Mouse (Mus musculus) left cerebral cortex, postnatal 14 days (tissue): ENCODE measurements at regions not wholly inside any gene's neighbourhood (a gene's known extent, or its start where the extent isn't known, plus 50 kb on each side); places are given as distances from the start of the nearest gene placed in this dataset.

Experiments used
- DNase-seq, 2 experiments: peaks; one replicate each; pipeline ENCODE4 v3.0.0; 2021 to 2022; ENCODE audit warnings: low spot score in 2 of 2, mixed read lengths in 1 of 2
- intact Hi-C: fragments of 180-260 bp; cut with DNase I; formaldehyde crosslinking; loops from one replicate; pipeline ENCODE4 v1.15.1; 2025
- microRNA-seq, 2 experiments: library from miRNA; unstranded; fragments of <30 nt; microRNA quantifications; one replicate each; pipeline ENCODE4 v1.2.0; 2022

GRCm38 (mm10) chr1:64189471-64189870 lies 67.4 kb upstream of the Klf7 start:
- DNase-seq, result peak in 1 of 2 experiments; percentile 35
- intact Hi-C loops, result no loop called here

GRCm38 (mm10) chr1:64187796-64188513 lies 65.9 kb upstream of the Klf7 start:
- peak in 1 of 2 experiments; percentile 28 for DNase-seq
- intact Hi-C loops, result no loop called here

- intact Hi-C loops, result no loop called here
- no peak for DNase-seq
Measured at GRCm38 (mm10) chr1:64173708-64174107, 51.6 kb upstream of the Klf7 start.

- DNase-seq, result no peak
- intact Hi-C loops, result no loop called here
Measured at GRCm38 (mm10) chr1:64172122-64172521, 50.0 kb upstream of the Klf7 start.

Small RNA genes lying in the stretch of these regions (microRNA-seq; reads per million reads assigned to microRNA genes)
- 0 reads per million in 2 experiments for gene Gm25748
